Mouse (Mus musculus): ENCODE results near the gene Mpzl2.
"Not testable (repeated sequence)": the region's sequence is repeated elsewhere in the genome, so short reads cannot be mapped to it uniquely, and the experiment has no call there.

Mpzl2 gene

DNA sequence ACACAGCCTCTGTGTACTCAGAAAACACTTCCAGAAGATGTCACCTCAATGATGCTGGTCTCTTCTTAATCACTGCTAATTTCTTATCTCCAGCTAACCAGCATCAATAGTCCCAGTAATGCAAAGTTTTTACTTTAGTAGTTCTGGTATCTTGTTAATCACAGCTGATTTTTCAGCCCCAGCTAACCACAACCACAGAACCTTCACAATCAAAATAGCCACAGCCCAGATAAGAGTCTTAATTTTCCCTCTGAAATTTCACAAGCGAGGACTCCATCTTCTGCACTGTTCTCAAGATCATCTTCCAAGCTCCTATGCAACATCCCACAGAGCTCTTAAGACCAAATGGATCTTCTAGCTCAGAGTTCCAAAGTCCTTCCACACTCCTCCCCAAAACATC, 1.8 kb upstream of the Mpzl2 start:
- not testable (repeated sequence) for DNase-seq

DNA sequence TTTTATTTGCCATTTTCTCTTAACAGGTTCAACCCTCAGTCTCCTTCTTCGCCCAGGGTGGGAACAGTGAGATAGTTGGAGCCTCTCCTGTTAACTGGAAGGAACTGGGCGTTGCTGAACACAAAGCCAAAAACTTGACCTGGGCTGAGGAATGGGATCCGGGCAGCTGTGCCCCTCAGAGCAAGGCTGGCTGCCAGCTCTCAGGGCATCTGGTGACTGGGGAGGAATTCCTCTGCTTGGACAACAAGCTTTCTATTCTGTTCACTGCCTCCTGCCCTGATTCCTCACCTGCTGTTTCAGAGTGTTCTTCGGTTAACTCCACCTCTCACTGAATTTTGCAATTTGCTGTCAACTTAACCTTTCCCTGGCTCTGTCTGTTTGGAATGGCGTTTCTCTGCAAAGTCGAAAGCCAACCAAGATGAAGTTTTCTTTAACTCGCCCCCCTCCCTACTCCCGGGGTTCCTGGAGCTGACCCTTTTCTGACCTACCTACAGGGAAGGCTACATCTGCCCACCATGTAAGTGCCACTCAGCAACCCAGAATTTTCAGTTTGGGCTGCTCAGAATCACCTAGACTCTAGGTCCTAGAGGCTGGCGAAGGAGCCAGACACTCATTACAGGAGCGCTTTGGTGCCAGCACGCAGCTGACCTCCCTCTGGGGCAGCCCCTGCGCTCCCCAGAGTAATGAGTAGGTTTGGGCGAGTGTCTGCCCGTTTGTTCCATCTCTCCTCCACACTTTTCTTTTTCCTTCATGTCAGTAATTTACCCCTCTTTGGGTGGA, 657 bp downstream of the Mpzl2 start:
- DNase-seq: no peak

DNA sequence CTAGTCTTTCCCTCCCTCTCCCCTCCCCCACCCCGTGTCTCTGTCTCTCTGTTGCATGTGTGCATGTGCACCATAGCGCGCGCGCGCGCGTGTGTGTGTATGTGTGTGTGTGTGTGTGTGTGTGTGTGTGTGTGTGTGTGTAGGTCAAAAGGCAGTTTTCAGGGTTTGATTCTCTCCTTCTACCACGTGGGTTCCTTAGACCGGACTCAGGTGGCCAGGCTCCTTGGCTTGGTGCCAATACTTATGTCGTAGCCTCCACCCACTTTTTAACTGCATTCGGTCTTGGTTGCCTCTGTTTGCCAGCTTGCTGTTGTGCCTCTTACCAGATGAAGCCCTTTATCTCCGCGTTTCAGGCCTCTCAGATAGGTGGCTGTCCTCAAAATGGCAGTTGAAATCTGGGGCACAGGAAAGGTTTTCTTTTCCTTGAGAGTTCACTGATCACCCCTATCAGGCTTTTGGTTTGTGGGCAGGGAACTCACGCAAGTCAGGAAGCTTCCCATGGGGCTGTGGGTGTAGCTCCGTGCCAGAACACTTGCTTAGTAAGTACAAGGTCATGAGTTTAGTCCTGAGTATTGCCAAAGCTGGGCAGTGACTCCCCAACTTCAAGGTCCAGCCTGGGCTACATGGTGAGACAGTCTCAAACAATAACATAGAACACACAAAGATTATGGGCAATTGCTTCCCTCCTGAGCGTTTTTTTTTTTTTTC, 1.7 kb downstream of the Mpzl2 start:
- no peak for DNase-seq

DNA sequence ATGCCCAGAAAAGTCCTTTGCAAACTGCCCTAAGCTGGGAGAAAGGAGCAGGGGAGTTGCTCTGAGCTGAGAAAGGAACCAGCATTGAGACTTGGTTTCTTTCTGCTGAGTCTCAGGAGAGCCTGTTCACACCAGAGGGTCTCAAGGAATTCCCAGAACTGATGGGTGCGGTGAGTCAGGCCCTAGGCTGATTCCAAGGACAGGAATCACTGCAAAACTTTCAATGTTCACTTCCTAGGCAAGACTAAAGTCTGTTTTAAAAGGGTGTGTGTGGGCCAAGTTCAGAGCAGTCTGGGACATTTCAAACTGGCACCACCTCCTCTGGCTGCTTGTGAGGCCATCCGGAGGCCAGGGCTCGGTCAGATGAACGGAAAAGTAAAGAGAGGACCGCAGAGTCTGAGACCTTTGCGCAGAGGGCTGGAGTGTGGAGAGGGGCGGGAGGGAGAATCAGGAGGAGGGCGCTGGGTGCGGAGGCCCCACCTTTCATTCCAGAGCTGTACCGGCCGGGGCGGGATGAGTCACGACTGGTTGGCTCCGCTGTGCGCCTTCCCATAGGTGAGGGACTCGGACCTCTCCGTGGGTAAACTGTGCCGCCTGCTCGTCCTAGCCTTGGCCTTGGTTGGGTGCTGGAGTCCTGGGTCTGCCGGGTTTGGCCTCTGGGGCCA, 2.6 kb downstream of the Mpzl2 start:
- DNase-seq: no peak

DNA sequence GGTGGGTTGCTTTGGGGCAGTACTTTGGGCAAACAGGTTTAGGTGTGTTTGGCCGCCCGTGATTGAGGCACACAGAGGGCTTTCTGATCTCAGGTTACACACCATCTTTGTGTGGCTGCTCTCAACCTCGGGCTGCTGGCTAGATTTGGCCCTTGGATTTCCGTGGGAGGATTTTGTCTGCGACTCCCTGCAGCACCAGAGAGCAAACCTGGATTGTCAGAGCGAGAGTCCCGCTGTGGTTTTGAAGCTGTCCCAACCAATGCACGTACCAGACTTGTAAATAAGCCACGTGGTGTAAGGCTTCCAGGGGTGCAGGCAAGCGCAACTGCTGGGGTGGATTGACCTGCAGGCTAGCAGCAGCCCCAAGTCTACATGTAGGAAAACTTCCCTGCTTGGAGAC, 3.3 kb downstream of the Mpzl2 start:
- no peak for DNase-seq

DNA sequence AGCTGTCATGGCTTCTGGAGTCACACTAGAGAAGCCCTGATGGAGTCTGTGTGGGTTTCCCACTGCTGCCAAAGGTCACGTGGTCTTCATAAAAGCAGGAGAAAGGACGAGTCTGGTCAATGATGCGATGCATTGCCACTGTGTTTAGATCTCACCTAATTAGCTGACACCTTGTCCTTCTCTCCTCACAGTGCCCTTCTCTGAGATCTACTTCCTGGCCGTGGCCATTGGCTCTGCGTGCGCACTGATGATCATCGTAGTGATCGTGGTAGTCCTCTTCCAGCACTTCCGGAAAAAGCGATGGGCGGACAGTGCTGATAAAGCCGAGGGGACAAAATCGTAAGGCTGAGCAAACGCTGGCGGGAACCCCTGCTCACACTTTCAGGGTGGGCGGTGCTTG, 7.4 kb downstream of the Mpzl2 start:
- DNase-seq: no peak

GRCm38 (mm10) chr9:45048511-45048910, 8.9 kb downstream of the Mpzl2 start:
- no peak for DNase-seq

- DNase-seq: no peak
These were observed 10.1 kb downstream of the Mpzl2 start for GRCm38 (mm10) chr9:45049731-45050130.

- DNase-seq: no peak
These were observed 10.7 kb downstream of the Mpzl2 start for GRCm38 (mm10) chr9:45050301-45050700.

DNA sequence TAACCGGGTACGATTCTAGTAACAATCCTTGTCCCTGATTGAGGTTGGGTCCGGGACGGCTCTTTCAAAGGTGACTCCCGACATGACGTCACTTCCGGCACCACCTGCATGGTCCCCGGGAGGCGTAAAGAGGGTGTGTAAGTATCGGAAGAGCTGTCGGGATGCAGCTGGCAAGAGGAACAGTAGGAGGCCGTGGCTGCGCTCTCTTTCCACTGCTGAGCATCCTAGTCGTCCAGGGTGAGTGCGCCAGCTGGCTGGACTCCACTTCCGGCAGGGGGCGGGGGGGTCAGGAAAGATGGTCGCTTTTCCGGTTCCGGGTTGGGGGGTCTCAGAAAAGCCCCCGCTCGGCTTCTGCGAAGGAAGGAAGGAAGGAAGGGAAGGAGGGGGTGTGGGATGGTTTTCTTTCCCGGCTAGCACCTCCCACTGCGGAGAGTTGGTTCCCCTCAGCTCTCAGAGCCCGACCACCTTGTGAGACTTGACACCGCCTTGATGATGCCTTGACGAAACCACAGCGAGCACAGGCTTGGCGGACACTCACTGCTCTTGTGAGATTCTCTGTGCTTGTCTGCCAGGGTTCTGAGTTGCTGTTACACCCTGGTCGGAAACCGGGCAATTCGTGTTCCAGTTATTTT, 15.6 kb downstream of the Mpzl2 start, which contains the start of gene Mpzl3:
Gene Mpzl3, plus strand, starts transcription at position 105 of the 632 bp plus-strand sequence.
- peak; percentile 62 to 78 for DNase-seq

- no peak for DNase-seq
These were observed 18.8 kb downstream of the Mpzl2 start for GRCm38 (mm10) chr9:45058304-45058940.

GRCm38 (mm10) chr9:45060151-45060550, 20.6 kb downstream of the Mpzl2 start:
- DNase-seq: no peak

- no peak for DNase-seq
These were observed 23.1 kb downstream of the Mpzl2 start for GRCm38 (mm10) chr9:45062677-45063076.

DNA sequence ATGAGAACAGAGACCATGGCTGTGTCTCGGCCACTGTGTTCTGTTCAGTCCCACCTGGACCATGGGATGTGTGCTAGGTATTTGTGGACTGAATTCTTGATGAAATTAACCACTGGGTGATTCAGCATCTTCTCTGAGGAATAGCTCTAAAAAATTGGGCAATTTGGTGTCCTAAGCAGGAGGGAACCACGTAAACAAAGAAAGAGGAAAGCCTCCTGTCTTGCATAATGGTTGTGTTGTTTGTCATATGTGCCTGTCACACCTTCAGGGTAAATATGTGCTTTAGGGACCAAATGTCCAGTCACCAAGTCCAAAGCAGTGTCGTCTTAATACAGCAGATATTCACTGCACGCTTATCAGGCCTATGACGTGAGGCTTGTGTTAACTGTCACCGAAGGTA, 24.8 kb downstream of the Mpzl2 start:
- DNase-seq: no peak

- no peak for DNase-seq
These were observed 27.1 kb downstream of the Mpzl2 start for GRCm38 (mm10) chr9:45066735-45067134.

DNA sequence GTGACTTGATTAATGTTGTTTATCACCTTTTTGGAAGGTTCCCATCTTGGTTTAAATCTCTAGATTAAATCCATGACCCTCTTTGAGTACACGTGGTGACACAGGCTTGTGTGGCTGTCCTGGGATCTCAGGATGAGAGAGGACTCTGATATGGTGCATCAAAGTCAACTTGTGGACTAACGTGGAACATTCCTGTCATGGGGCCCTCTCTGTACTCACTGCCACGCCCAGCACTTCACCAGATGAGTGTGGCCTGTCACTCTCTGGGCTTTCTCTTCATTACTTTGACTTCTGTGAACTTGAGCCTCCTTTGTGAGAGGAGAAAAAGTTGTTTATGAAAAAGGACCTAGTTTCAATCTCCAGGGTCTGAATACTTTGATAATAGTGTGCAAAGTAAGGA, 32.2 kb downstream of the Mpzl2 start:
- DNase-seq: no peak

- peak in 1 of 2 experiments; percentile 16 for DNase-seq
These were observed 38.3 kb downstream of the Mpzl2 start for GRCm38 (mm10) chr9:45077859-45078258.

DNA sequence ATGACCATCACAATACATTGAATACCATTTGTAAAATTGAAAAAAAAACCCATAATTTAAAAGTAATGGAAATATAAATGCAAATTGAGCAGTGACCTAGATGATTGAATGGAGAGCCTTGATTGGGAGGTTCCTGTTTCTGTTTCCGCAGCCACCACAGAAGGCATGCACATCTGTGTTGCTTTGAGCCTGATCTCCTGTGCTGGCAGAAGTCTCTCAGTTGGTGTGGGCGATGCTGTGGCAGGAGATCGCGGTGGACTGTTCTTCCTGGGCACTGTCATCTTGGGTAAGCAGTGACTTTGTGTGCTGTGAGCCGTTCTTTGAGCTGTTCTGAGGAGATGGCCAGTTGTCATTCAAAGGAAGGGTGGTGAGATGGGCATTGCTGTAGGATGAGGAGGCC, 39.4 kb downstream of the Mpzl2 start, which contains the start of gene Jaml:
Gene Jaml, plus strand, starts transcription at position 173 of the 400 bp plus-strand sequence.
- DNase-seq: peak; percentile 46 to 61

DNA sequence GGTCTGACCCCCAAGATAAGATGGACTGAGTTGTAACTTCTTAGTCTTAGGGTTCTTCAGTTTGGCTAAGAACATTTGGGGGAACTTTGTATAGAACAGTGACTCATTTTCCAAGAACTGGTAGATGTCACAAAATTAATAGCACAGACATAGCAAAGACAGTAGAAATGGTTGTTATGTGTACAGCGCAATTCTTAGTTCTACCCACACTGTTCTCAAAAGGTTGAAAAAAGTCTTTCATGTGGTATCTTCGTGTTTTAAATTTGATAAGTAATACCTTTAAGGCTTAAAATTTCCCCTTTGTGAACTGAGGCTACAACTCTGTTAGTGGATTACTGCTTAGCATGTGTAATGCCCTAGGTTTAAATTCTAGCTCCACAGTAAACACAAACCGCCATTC, 43.5 kb downstream of the Mpzl2 start:
- no peak for DNase-seq

GRCm38 (mm10) chr9:45084556-45084955, 45.0 kb downstream of the Mpzl2 start:
- peak in 1 of 2 experiments; percentile 30 for DNase-seq

GRCm38 (mm10) chr9:45085741-45086690, 46.4 kb downstream of the Mpzl2 start:
- DNase-seq: peak in 1 of 2 experiments; percentile 11

All from spleen, adult 18-20 months (tissue).